Mouse (Mus musculus): Measurements from ENCODE around the gene Scn8a. TPM values are rescaled to one million over a fixed set of nuclear protein-coding genes. Genes with fewer than 3 reads are reported as not detected.

Scn8a gene
- total RNA-seq, 4 experiments from 2014 or later = 200 to 226 (median 209) TPM

- DNase-seq (ENCODE audit: low spot score in 2 of 2) = no peak
These were observed 9.4 kb downstream of the Scn8a start for GRCm38 (mm10) chr15:100879073-100879472.

GRCm38 (mm10) chr15:100881385-100881784 lies 11.7 kb downstream of the Scn8a start:
- DNase-seq (ENCODE audit: low spot score in 2 of 2) = no peak

GRCm38 (mm10) chr15:100884481-100884880 lies 14.8 kb downstream of the Scn8a start:
- no peak for DNase-seq (ENCODE audit: low spot score in 2 of 2)

GRCm38 (mm10) chr15:100891962-100892361 lies 22.3 kb downstream of the Scn8a start:
- no peak for DNase-seq (ENCODE audit: low spot score in 2 of 2)

- DNase-seq (ENCODE audit: low spot score in 2 of 2) = no peak
These were observed 26.8 kb downstream of the Scn8a start for GRCm38 (mm10) chr15:100896502-100896901.

- no peak for DNase-seq (ENCODE audit: low spot score in 2 of 2)
These were observed 34.2 kb downstream of the Scn8a start for GRCm38 (mm10) chr15:100903811-100904210.

DNA sequence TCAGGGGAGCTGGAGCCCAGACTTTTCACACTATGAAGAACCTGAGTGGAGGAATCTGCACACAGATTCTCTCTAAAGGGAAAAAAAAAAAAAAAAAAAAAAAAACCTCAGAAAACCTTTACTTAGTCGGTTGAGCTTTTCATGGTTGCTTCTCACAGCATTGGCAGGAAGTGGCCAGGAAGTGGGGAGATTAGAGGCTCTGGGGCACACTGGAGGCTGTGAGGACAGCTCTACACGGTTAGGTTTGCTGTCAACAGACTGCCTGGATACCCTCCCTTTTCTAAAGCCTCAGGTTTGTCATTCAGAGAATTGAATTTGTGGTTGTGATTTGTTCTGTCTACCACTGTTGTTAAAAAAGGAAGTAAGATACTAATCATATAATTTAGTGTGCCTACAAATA lies 35.3 kb downstream of the Scn8a start:
- no peak for DNase-seq (ENCODE audit: low spot score in 2 of 2)

DNA sequence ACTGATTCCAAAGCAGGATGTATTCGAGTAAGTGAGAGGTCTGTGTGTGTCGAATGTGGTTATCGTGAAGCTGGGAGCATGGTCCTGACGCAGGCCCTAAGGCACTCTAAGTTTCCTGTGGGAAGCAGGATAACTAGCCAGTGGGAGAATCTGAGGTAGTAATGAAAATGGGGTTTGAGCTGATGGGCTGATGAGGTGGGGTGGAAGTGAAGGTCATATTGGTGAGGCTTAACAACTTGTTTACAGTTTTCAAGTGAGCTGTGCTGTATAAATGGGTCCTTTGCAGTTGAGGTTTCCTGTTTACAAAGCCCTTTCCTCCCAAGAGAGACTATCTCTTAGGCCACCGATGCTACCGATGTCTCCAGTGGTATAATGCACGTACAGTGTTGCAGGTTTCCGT lies 36.1 kb downstream of the Scn8a start:
- DNase-seq (ENCODE audit: low spot score in 2 of 2) = no peak

- DNase-seq (ENCODE audit: low spot score in 2 of 2) = no peak
These were observed 39.2 kb downstream of the Scn8a start for GRCm38 (mm10) chr15:100908817-100909216.

DNA sequence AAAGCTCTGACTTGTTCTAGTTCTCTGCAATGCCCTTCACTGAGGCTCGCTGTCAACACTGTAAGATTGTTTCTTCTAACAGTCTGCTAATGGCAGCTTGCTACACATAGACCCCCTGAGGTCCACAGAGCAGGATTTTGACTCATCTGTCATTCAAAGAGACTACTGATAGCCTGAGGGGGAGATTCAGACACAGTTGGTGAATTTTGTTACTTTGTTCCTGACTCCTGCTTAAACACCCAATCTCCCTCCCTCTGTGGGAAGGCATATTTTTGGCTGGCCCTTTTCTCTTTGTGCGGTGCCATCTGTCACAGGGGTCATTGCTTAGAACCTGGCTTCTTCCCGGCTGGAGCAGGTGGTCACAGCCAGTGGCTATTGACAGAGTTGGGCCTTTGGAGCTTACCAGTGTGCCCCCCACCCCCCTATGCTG lies 40.1 kb downstream of the Scn8a start:
- DNase-seq (ENCODE audit: low spot score in 2 of 2) = no peak

GRCm38 (mm10) chr15:100910381-100910841 lies 40.8 kb downstream of the Scn8a start:
- peak in 1 of 2 experiments; percentile 69 for DNase-seq (ENCODE audit: low spot score in 2 of 2)

DNA sequence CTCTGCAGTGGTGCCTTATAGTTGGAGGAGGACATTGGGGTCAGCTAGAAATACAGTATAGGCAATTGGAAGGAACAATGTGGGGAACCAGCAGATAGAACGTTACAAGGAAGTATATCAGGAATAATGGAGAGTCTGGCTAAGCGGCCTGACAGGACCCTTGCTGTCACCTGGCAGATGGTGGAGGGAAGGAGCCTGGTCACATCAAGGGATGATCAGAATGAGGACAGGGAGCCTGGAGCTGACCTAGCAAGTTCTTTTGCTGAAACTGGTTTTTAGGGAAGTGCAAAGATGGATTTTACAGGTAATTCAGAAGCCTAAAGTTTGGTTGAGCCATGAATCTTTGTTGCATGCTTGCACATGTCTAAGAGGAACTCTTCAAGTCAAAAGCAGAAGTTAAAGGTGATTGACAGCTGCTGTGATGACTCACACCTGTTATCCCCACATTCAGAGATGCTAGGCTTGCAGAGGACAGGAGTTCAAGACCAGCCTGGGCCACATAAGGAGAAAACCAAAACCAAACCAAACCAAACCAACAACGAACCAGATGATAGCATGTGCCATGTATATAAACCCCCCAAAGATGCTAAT lies 43.1 kb downstream of the Scn8a start:
- DNase-seq (ENCODE audit: low spot score in 2 of 2) = no peak

- no peak for DNase-seq (ENCODE audit: low spot score in 2 of 2)
These were observed 45.1 kb downstream of the Scn8a start for GRCm38 (mm10) chr15:100914734-100915242.

DNA sequence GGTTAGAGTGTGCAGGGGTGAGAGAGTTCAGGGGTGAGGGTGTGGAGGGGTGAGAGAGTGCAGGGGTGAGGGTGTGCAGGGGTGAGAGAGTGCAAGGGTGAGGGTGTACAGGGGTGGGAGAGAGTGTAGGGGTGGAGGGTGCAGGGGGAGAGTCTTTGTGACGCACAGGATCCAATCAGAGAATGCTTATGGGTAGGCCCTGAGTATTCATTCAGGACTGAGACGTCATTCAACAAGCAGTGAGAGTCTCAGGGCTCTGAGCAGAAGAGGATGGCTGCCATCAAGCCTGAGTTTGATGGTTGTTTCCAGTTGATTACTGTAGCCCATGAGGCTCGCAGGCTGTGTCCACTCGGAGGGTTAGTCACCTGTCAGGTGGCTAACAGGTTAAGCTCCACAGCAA lies 48.4 kb downstream of the Scn8a start:
- DNase-seq (ENCODE audit: low spot score in 2 of 2) = no peak

GRCm38 (mm10) chr15:100922210-100922609 lies 52.6 kb downstream of the Scn8a start:
- DNase-seq (ENCODE audit: low spot score in 2 of 2) = no peak

GRCm38 (mm10) chr15:100923476-100923875 lies 53.8 kb downstream of the Scn8a start:
- peak; percentile 67 to 94 for DNase-seq (ENCODE audit: low spot score in 2 of 2)

DNA sequence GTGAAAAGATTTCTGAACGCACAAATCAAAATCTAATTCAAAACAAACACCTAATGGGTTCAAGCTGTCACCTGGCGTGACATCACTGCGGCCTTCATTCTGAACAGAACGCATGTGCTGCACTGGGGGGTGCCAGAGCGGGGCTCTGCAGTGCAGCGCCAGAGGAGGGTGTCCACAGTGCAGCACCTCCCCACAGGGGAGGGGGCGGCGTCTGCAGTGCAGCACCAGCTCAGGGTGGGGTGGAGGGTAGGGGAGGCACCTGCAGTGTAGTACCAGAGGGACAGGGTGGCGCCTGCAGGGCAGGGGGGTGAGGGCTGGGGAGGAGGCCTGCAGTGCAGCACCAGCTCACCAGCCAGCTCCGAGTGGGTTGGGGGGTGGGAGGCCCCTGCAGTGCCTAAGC lies 55.3 kb downstream of the Scn8a start:
- no peak for DNase-seq (ENCODE audit: low spot score in 2 of 2)

- no peak for DNase-seq (ENCODE audit: low spot score in 2 of 2)
These were observed 60.8 kb downstream of the Scn8a start for GRCm38 (mm10) chr15:100930477-100930876.

DNA sequence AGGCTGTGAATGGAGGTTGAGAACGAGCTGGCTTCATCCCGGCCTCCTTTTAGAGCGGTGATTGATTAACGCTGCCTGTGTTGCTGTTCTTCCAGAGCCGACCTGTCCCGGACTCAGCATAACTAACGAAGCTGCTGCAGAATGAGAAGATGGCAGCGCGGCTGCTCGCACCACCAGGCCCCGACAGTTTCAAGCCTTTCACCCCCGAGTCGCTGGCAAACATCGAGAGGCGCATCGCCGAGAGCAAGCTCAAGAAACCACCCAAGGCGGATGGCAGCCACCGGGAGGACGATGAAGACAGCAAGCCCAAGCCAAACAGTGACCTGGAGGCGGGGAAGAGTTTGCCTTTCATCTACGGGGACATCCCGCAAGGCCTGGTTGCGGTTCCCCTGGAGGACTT lies 66.5 kb downstream of the Scn8a start:
- DNase-seq (ENCODE audit: low spot score in 2 of 2) = no peak

DNA sequence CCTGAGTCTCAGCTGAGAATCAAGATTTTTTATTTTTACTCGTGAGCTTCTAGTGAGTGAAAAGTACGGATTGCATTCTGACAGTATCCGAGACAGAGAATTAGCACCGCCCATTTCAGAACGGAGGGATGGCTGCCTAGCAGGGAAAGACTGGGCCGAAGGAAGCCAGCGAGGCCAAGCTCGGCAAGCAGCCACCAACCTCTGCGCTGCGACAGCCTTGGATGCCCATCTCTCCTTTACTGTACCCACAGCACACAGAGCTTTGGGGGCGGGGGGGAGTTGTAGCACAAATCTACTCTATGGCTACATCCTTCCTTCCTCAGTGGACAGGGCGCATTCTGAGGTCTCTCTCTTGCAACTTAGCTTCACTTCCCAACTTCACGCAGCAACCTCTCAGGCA lies 78.7 kb downstream of the Scn8a start:
- no peak for DNase-seq (ENCODE audit: low spot score in 2 of 2)

GRCm38 (mm10) chr15:100949169-100949568 lies 79.5 kb downstream of the Scn8a start:
- no peak for DNase-seq (ENCODE audit: low spot score in 2 of 2)

- DNase-seq (ENCODE audit: low spot score in 2 of 2) = peak in 1 of 2 experiments; percentile 23
These were observed 81.8 kb downstream of the Scn8a start for GRCm38 (mm10) chr15:100951491-100951890.

- DNase-seq (ENCODE audit: low spot score in 2 of 2) = no peak
These were observed 82.6 kb downstream of the Scn8a start for GRCm38 (mm10) chr15:100952292-100952691.

Measured in left cerebral cortex, adult 8-10 months (tissue).